Mouse (Mus musculus) adrenal gland, adult 2 months (tissue): ENCODE results near the gene Ddc. TPM values are rescaled to one million over a fixed set of nuclear protein-coding genes. Genes with fewer than 3 reads are reported as not detected.

Experiments
- DNase-seq: peaks from one replicate; pipeline ENCODE4 v3.0.0; 2021
- polyA plus RNA-seq: library from polyadenylated mRNA; depleted of rRNA; stranded (reverse); fragments of >200 nt; gene quantifications from 2 replicates; pipeline ENCODE4 v1.2.3, GENCODE M21; 2012
- total RNA-seq, 2 experiments: library from RNA; stranded (reverse); gene quantifications; 2 replicates each; pipeline ENCODE4 v1.2.3; 2021

Gene Ddc
- total and polyA plus RNA-seq, 3 experiments, result 13.5 to 86.5 (median 46.1) TPM

DNA sequence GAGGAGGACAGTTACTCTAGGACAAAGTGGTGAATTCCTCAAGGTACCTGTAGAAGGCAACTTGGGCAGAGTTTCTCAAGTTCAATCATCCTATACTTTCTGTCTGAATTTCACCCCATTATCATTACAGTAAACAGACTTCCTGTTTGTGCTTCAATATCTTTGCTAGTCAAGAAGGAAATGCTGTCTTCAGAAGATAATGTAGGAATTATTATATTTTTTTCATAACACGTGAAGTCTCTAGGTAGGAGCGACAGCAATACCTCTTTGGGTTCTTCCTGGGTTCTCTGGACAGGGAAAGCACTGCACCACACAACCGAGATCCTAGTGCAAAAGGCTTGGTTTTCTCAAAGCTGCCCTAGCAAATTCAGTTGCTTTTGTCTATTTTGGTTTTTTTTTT, 21.6 kb downstream of the Ddc start:
- DNase-seq, result no peak

DNA sequence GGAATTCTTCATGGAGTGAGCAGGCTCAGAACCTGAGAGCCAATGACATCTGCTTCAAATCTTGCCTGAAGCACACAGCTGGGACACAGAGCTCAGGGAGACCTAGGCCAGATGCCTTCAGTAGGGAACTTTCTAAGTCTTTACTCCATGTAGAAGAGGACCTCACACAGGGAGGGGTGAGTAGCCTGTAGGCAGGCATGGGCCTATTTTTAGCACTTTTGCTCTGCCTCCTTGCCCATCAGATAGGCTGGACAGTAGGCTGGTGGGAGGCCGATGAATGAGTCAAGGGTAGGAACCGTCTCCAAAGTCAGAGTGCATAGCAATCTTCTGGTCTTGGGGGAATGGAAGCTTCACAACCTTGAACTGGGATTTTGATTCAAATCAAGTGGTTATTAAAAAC, 22.7 kb downstream of the Ddc start:
- no peak for DNase-seq

GRCm38 (mm10) chr11:11873023-11873908, 24.7 kb downstream of the Ddc start:
- DNase-seq, result no peak

GRCm38 (mm10) chr11:11872140-11872795, 25.7 kb downstream of the Ddc start:
- no peak for DNase-seq

- no peak for DNase-seq
Measured at GRCm38 (mm10) chr11:11871197-11871813, 26.6 kb downstream of the Ddc start.

GRCm38 (mm10) chr11:11867971-11868481, 29.9 kb downstream of the Ddc start:
- DNase-seq, result no peak

DNA sequence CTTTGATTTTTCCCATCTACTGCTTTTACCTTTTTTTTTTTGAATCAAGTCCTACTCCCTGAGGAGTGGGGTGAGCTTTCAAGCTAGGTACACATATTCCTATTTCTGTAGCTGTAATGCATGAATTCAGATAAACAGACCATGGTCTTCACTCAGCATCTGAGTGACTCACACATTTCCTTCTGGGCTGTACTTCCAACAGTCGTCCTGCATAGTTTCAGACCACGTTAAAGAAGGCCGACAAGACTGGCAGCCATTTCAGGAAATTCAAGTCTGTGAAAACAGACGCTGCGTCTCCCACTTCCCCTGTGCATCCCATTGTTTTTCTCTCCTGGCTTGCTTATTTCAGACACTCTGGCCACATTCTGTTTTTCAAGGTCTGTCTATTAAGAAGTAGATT, 31.2 kb downstream of the Ddc start:
- no peak for DNase-seq

DNA sequence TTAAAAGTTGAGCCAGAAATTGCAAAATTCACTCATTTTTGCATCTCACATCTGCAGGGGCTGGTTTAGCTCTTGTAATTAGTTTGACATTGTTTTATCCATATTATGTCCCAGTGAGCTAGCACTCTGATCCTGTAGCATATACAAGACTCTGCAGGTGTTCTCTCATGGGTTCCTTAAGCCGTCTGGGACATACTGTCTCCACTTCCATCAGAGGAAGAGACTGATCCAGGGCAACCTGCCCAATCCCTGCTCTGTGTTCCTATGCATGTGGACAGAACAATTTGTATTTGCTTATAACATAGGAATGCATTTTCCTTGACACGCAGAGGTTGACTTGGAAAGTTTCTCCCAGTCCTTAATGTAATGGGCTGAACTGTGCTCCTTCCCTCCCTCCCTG, 32.8 kb downstream of the Ddc start:
- DNase-seq, result no peak

- DNase-seq, result no peak
Measured at GRCm38 (mm10) chr11:11864446-11865101, 33.4 kb downstream of the Ddc start.

DNA sequence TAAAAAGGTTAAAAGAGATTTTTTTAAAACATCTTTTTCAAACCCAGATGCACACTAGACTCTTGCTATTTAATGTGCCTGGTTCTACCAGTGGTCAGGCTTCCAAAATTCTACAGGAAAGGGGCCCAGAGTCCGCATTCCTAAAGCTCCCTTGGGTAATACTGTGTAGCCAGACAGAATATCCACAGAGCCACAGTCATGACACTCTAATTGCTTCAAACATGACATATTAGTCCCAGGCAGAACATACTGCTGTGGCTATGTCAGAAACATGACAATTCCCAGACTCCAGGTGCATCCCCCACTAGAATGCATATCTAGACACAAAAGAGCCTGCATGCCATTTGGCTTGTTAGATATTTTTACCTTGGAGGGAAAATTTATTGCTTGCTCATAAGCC, 35.4 kb downstream of the Ddc start:
- DNase-seq, result no peak

DNA sequence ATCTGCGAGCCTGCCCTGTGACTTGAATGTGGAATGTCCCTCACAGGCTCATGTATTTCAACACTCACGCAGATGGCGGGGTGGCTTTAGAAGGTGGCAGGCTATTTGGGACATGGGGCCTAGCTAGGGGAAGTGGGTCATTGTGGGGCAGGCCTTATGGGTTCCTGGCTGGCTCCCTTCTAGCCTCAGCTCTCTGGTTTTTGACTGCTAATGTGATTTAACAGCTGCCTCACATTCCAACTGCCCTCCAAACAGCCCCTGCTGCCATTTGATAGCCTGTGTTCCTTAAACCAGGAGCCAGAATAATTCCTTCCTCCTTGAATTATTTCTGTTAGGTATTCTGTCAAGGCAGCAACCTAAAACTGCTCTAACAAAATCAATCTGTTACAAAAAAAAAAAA, 41.0 kb downstream of the Ddc start:
- no peak for DNase-seq

DNA sequence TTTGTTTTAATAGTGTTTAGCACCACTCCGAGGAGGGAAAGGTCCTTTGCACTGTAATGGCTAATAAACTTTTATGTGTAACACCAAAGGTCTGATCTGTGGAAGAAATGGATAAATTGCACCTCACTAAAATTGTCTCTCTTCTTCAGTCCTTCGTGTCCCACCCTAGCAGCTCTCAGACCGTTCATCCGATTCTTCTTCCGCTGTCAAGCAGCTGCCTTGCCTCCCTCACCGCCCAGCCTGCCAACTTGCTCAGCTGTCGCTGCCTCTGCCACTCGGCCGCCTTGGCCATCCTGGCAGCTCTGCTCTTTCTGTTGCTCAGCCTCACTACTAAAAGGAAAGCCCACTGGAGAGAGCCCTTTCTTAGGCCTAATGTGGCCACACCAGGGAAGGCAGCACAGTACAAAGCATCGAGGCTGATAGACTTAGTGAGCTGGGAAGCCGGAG, 42.2 kb downstream of the Ddc start:
- no peak for DNase-seq

DNA sequence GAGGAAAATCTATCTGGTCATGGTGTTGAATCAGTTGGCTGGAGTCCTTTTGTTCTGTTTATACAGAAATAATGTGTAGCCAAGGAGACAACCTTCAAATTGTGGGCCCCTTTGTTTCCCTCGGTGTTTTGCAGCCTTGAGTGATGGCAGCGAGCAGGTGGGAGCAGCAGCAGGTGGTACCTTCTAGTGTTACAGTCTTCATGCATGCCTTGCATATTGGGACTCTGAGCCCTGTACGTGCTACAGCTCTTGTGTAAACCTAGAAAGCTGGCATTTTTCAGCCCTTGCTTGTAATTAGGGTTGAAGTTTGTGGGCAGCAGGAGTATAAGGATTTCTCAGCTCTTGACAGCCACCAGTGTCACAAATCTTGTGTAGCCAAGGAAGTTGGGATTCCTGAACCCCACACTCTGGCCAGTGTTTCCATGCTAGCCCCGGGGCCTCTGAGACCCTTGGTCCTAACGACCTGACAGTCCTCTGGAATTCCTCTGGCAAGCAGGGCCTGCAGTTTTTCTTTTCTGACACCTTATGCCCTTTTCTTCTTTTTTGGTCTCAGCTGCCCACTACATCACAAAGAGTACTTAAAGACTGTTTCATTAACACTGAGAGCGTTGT, 42.8 kb downstream of the Ddc start:
- no peak for DNase-seq

- no peak for DNase-seq
Measured at GRCm38 (mm10) chr11:11853731-11854461, 44.0 kb downstream of the Ddc start.

DNA sequence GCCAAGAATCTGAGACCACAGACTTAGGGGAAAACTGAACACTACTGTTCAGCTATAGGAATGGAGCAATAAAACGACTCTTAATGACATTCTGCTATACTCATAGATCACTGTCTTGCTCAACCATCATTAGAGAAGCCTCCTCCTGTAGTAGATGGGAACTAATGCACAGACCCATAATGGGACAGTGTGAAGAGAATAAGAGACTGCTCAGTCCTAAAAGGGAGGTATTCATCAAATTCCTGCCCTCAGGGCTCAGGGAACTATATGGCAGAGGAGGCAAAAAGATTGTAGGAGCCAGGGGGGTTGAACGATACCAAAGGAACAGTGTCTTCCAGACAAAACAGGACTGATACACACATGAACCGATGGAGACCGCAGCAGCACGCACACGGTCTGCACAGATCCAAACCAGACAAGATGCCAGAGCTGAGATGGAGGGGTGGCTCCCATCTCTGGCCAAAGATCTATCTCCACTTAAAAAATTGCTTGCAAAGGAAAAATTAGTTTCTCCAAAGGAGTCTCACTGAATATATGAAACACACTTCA, 45.9 kb downstream of the Ddc start:
- no peak for DNase-seq

- no peak for DNase-seq
Measured at GRCm38 (mm10) chr11:11850476-11851267, 47.3 kb downstream of the Ddc start.

DNA sequence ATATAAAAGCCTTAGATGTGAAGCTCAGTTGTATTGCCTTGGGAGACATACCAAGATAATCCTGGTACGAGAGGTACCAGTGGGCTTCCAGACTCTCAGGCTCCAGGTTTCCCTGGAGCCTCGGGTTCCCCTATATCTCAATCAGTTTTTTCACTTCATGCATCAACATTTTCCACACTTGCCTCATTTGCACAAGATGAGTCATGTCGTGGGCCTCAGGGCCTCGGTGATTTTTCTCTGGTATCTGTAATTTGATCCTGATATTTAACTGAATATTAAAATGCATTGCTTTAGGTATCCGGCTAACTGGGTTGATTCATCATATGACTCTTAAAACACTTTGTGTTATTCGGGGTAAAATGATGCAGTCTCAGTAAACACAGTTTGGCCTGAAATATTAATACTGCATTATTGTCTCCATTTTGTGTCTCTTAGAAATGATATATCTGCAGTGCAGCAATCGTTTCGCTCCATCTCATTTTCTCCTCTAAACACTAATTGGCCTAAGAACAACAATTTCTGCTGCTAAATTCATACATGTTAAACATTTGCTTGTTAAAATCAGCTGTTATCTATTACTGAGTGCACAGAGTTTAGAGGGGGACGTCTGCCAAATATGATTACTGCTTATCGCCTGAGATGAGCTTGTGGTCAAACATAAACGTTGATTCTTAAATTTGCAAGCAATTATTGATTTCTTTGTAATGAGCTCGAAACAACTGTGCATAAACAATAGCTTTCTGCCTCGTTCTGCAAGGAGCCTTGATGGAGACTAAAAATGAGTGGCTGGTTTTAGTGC, 48.2 kb downstream of the Ddc start:
- DNase-seq, result no peak

DNA sequence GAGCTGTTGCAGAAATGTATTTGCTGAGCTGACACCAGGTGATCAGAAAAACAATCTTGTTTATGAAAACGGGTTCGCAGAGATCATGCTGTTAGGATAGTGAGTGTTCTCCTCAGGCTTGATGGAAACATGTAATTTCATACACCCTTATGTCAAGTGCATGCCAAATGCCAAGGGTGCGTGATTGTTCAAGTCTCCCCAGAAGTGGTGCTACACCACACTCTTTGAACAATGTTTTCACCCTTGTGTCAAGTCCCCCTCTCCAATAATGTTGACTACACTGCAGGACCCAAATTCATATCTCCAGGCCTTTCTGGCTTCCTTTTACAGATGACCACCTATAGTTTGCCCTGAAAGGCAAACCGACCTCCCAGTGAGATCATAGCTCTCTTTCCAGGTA, 49.5 kb downstream of the Ddc start:
- DNase-seq, result no peak

- peak; percentile 52 for DNase-seq
Measured at GRCm38 (mm10) chr11:11845044-11845443, 52.9 kb downstream of the Ddc start.
